Mouse (Mus musculus): ENCODE measurements around the gene Cdc14b.

- TF ChIP-seq EP300 (IDR thresholded peaks at IDR 0.05; ENCODE audit: insufficient read depth, low read depth, low read length) (no peak), POLR2A (IDR thresholded peaks at IDR 0.05; ENCODE audit: insufficient read depth, low read depth, low read length) (no peak)
Measured at GRCm38 (mm10) chr13:64235777-64236176, 39.3 kb downstream of the Cdc14b start.
